Mouse (Mus musculus) liver, embryonic 14 days (tissue): ENCODE data around the gene Olfr790. TPM values are rescaled to one million over a fixed set of nuclear protein-coding genes. Genes with fewer than 3 reads are reported as not detected.

Experiments
- polyA plus RNA-seq: library from polyadenylated mRNA; depleted of rRNA; stranded (reverse); fragments of >200 nt; gene quantifications from 2 replicates; pipeline ENCODE4 v1.2.3, GENCODE M21; 2012; rRNA removed

The Olfr790 gene
- polyA plus RNA-seq, result not detected in 2 replicates

DNA sequence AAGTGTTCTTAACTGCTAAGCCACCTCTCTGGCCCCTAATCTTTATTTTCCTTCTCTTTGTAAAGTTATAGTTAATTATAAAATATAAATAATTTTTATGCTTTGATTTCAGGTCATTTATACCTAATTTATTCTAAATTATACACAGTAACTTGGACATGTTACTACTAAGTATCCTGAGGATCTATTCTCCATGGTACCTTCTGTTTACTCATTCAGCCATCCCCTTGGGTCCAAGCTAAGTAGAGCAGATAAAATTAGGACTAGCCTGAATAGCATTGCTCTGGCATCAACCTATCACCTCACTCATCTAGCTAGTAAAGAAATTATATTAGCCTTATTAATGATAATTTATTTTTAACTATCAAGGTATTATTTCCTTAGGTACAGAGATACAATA is at the start of gene Olfr790:
Olfr790 (plus strand) TSS at position 301 of the 400 bp plus-strand sequence.

DNA sequence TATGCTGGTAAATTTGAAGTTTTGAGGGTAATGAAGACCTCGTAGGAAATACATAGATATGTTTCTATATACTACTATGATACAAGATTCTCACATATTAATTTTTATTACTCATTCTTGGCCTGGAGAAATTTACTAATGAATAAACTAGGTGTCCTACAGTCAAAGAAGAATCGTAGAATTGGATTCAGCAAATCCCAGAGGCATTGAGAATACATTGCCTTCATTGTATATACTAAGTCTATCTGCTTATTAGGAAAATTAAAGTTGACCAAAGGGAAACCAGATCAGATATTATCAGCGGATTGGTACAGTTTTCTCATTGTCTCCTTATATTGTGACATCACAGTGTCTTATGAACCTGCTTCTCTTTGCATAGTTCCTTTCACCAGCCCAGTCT is 36.7 kb upstream of the Olfr790 start, which contains the start of gene Olfr787:
Olfr787 (plus strand) TSS at position 301 of the 400 bp plus-strand sequence.

DNA sequence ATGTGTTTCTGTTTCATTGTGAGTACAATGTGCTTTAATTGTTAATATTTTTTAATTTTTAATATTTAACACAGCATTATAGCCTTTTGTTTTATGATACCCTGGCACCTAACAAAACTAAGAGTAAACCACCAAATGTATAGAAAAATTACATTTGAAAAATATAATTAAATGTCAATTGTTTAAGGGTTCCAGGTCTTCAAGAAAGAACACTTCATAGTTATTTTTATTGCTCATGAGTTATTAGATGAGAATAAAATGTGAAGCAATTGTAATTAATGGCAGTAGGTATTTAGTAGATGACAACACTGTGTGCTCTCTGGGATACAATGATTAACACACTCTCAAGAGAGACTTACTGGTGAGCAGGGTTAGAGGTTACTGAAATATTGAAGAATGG is 27.6 kb upstream of the Olfr790 start, which contains the start of gene Olfr788:
Olfr788 (plus strand) TSS at position 301 of the 400 bp plus-strand sequence.

GRCm38 (mm10) chr10:129484452-129484851 is 13.8 kb upstream of the Olfr790 start, which contains the start of gene Olfr789:
Gene Olfr789, plus strand, starts transcription at chr10:129484752.

DNA sequence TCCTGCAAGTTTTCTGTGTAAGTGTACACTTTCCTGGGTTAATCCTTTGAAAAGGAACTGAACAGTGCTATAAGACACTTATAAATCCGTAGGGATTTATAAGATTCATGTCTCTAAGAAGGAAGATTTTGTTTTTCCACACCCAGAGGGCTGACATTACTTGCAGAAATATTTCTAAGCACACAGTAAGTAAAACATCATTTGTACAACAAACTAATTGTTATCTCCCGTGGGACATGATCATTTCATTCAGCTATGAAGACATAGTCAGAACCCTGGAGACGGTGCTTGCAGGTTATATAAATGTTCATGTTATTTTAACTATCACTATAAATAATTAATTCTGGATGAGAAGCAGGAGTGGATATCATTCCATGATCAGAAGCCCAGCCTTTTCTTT is 23.2 kb downstream of the Olfr790 start, which contains the start of gene Olfr791:
Olfr791 (plus strand) TSS at position 301 of the 400 bp plus-strand sequence.

DNA sequence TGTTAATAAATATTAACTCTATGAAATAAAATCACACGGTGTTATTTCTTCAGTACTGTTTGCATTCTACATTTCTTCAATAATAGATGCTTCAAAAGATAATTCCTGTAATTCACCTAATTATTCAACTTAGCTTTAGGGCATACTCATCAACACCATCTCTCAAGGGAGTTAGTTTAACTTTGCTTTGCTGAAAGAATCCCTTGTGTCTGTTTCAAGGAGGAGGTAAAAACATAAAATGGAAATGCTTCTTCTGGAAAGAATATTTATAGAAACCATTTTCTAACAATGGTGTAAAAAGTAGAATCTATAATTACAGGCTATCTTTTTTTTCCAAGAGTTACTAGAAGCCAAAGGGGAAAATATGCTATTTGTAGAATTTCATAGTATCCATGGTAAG is 40.6 kb downstream of the Olfr790 start, which contains the start of gene Olfr792:
Olfr792 (plus strand) TSS at position 301 of the 400 bp plus-strand sequence.

Other genes starting within 250 kb of the Olfr790 start
- gene Olfr776, start 239.4 kb upstream of the Olfr790 start, polyA plus RNA-seq, result not detected in 2 replicates
- not detected in 2 replicates for gene Olfr777, start 227.0 kb upstream of the Olfr790 start, polyA plus RNA-seq
- not detected in 2 replicates for gene Olfr780, start 180.4 kb upstream of the Olfr790 start, polyA plus RNA-seq
- gene Olfr781, start 169.6 kb upstream of the Olfr790 start, polyA plus RNA-seq, result not detected in 2 replicates
- gene Olfr782, start 149.6 kb upstream of the Olfr790 start, polyA plus RNA-seq, result not detected in 2 replicates
- 0.01 TPM in 1 of 2 replicates, not detected in the other for gene Olfr784, start 114.4 kb upstream of the Olfr790 start, polyA plus RNA-seq
- not detected in 2 replicates for gene Olfr785, start 93.1 kb upstream of the Olfr790 start, polyA plus RNA-seq
- not detected in 2 replicates for gene Olfr786, start 71.2 kb upstream of the Olfr790 start, polyA plus RNA-seq
- not detected in 2 replicates for gene Olfr787, start 36.6 kb upstream of the Olfr790 start, polyA plus RNA-seq
- gene Olfr788, start 27.5 kb upstream of the Olfr790 start, polyA plus RNA-seq, result not detected in 2 replicates
- not detected in 2 replicates for gene Olfr789, start 13.7 kb upstream of the Olfr790 start, polyA plus RNA-seq
- not detected in 2 replicates for gene Olfr791, start 23.3 kb downstream of the Olfr790 start, polyA plus RNA-seq
- gene Olfr792, start 40.7 kb downstream of the Olfr790 start, polyA plus RNA-seq, result not detected in 2 replicates
- gene Olfr794, start 69.2 kb downstream of the Olfr790 start, polyA plus RNA-seq, result not detected in 2 replicates
- gene Olfr796, start 114.1 kb downstream of the Olfr790 start, polyA plus RNA-seq, result not detected in 2 replicates
- gene Olfr798, start 129.4 kb downstream of the Olfr790 start, polyA plus RNA-seq, result not detected in 2 replicates
- gene Olfr799, start 139.0 kb downstream of the Olfr790 start, polyA plus RNA-seq, result not detected in 2 replicates
- not detected in 2 replicates for gene Olfr800, start 159.2 kb downstream of the Olfr790 start, polyA plus RNA-seq
- gene Olfr801, start 175.4 kb downstream of the Olfr790 start, polyA plus RNA-seq, result not detected in 2 replicates
- gene Olfr802, start 189.7 kb downstream of the Olfr790 start, polyA plus RNA-seq, result not detected in 2 replicates
- gene Olfr803, start 195.8 kb downstream of the Olfr790 start, polyA plus RNA-seq, result not detected in 2 replicates
- not detected in 2 replicates for gene Olfr804, start 204.7 kb downstream of the Olfr790 start, polyA plus RNA-seq
- gene Olfr805, start 230.9 kb downstream of the Olfr790 start, polyA plus RNA-seq, result not detected in 2 replicates
- not detected in 2 replicates for gene Olfr806, start 243.4 kb downstream of the Olfr790 start, polyA plus RNA-seq